Mouse (Mus musculus) neural tube, embryonic 15.5 days (tissue): ENCODE results near the gene B3gntl1. TPM values are rescaled to one million over a fixed set of nuclear protein-coding genes. Genes with fewer than 3 reads are reported as not detected.

ENCODE experiments used
- ATAC-seq: fragments of 200-750 bp; cut with Nextera tagmentation; 2 replicates; pipeline ENCODE4 v1.8.0; 2017; ENCODE audit warnings: mild to moderate bottlenecking, moderate TSS enrichment, moderate library complexity; ENCODE audit not compliant: low FRiP score
- H3K27ac ChIP-seq: fragments of 300-500 bp; sonication (generic); replicated peaks from 2 replicates; pipeline ENCODE4 v1.5.1; 2015; ENCODE audit warnings: mild to moderate bottlenecking, inconsistent platforms
- H3K27me3 ChIP-seq: fragments of 300-500 bp; sonication (generic); replicated peaks from 2 replicates; pipeline ENCODE4 v1.6.1; 2015; ENCODE audit warnings: inconsistent platforms
- H3K36me3 ChIP-seq: fragments of 300-500 bp; sonication (generic); 2 replicates; pipeline ENCODE4 v1.6.1; 2015; ENCODE audit warnings: inconsistent platforms
- H3K4me1 ChIP-seq: fragments of 300-500 bp; sonication (generic); 2 replicates; pipeline ENCODE4 v1.6.1; 2015; ENCODE audit warnings: inconsistent platforms
- H3K4me2 ChIP-seq: fragments of 300-500 bp; sonication (generic); 2 replicates; pipeline ENCODE4 v1.6.1; 2015; ENCODE audit warnings: inconsistent platforms, mild to moderate bottlenecking, moderate library complexity
- H3K4me3 ChIP-seq: fragments of 300-500 bp; sonication (generic); replicated peaks from 2 replicates; pipeline ENCODE4 v1.5.1; 2015; ENCODE audit warnings: mild to moderate bottlenecking, inconsistent platforms
- H3K9ac ChIP-seq: fragments of 300-500 bp; sonication (generic); replicated peaks from 2 replicates; pipeline ENCODE4 v1.6.1; 2015; ENCODE audit warnings: mild to moderate bottlenecking, inconsistent platforms
- H3K9me3 ChIP-seq: fragments of 300-500 bp; sonication (generic); replicated peaks from 2 replicates; pipeline ENCODE4 v1.6.1; 2016; ENCODE audit warnings: inconsistent platforms
- WGBS: fragments of 180-500 bp; shearing (Covaris S2); methylation state at CpG from one replicate; pipeline ENCODE4 v1.1.7; 2015; ENCODE audit warnings: mixed read lengths; 5-methylcytosine and 5-hydroxymethylcytosine counted together
- polyA plus RNA-seq: library from polyadenylated mRNA; unstranded; fragments of >200 nt; fragmentation: Nextera tagmentation; extraction: Ambion mirVana; gene quantifications from 2 replicates; pipeline ENCODE4 v1.2.1, GENCODE M21; 2015

Gene B3gntl1
- polyA plus RNA-seq, 1 experiment from 2014 or later: 6.5 TPM

DNA sequence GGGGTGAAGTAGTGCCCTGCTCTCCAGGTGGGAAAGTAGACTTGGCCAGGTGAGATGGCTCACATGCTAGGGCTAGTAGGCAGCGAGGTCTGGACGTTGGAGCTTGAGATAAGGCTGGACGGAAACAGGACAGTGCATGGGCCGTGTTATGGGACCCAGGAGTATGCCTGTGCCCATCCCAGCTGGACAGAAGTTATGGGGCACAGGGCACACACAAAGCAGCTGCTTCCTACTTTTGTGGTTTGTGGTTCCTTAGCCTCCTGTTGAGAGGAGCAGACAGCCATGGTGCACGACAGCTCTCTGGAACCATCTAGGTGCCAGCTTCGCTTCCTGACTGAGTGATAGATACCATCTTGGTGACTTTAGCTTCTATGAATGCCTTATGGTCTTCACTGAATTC lies 67.3 kb downstream of the B3gntl1 start:
- Histone ChIP-seq H3K9me3 (no peaks in the 10 kb centered on the region), H3K4me3 (no peak overlapping the region), H3K4me2 (no peak overlapping the region), H3K27me3 (no peaks in the 10 kb centered on the region), H3K36me3 (peaks cover 80% of the 10 kb centered on the region), H3K4me1 (no peaks in the 10 kb centered on the region), H3K27ac (no peak overlapping the region), H3K9ac (no peak overlapping the region)
- no peak for ATAC-seq
- WGBS: 96% methylated on average over 6 of the region's 6 CpGs

DNA sequence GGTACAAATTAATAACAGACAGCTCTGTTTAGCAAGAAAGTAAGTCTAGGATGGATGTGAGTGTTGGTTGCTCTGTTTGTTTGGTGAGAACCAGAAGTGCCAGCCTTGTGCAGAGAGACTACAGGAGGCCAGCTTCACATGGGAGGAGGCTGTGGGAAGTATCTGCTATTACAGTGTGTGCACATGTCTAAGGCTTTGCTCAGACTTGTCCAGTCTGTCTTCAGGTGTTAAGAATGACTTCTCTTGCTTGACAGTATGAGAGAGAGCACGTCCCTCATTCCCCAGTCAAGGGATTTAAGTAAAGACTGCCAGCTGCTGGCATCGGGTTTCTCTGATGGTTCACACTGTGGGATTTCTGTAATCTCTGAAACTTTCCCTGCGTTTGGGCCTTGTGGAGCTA lies 71.5 kb downstream of the B3gntl1 start:
- H3K9ac ChIP-seq: no peak overlapping the region
- no peaks in the 10 kb centered on the region for H3K9me3 ChIP-seq
- ATAC-seq: no peak
- WGBS: 93% methylated on average over 3 of the region's 3 CpGs
- H3K4me1 ChIP-seq: no peaks in the 10 kb centered on the region
- no peaks in the 10 kb centered on the region for H3K27me3 ChIP-seq
- H3K36me3 ChIP-seq: peaks cover 63% of the 10 kb centered on the region
- H3K4me3 ChIP-seq: no peak overlapping the region
- no peak overlapping the region for H3K27ac ChIP-seq
- no peak overlapping the region for H3K4me2 ChIP-seq

DNA sequence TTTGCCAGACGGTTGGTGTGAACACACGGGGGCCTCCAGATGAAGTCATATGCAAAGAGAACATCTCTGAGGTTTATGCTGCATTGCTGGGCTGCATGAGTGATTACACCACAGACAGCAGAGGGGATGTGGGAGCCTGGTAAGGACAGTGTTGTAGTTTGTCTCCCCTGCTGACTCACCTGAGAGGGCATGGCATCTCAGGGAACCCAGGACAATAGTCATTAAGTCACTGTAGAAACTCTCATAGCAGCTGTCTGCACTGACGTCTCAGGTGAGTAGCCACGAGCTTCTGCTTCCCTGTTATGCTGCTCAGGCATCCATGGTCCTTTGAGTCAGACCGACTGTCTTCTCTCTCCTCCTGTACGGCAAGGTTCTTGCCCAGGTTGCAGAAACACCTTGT lies 75.7 kb downstream of the B3gntl1 start:
- H3K9ac ChIP-seq: no peak overlapping the region
- no peaks in the 10 kb centered on the region for H3K27me3 ChIP-seq
- peaks cover 48% of the 10 kb centered on the region for H3K36me3 ChIP-seq
- 87% methylated on average over 6 of the region's 6 CpGs for WGBS
- no peaks in the 10 kb centered on the region for H3K4me1 ChIP-seq
- ATAC-seq: no peak
- H3K4me2 ChIP-seq: no peak overlapping the region
- H3K27ac ChIP-seq: no peak overlapping the region
- H3K4me3 ChIP-seq: no peak overlapping the region
- H3K9me3 ChIP-seq: no peaks in the 10 kb centered on the region

DNA sequence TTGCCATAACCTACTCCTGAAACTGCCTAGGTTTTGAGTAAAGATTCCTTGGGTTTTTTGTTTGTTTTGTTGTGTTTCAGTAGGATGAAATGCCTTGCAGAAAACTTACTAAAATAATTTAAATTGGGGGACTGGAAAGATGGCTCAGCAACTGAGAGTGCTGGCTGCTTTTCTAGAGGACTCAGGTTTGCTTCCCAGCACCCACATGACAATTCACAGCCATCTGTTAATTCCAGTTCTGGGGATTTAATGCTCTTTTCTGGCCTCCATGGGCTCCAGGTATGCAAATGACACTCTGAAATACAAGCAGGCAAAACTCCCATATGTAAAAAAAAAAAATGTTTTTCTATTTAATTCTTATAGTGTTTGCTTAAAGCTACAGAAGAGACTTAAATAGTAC lies 91.1 kb downstream of the B3gntl1 start:
- Histone ChIP-seq H3K9me3 (no peaks in the 10 kb centered on the region), H3K27me3 (no peaks in the 10 kb centered on the region), H3K9ac (no peak overlapping the region), H3K4me3 (no peak overlapping the region), H3K4me2 (no peak overlapping the region), H3K36me3 (peaks cover 28% of the 10 kb centered on the region), H3K27ac (no peak overlapping the region), H3K4me1 (no peaks in the 10 kb centered on the region)
- ATAC-seq: no peak

Other genes starting within 250 kb of the B3gntl1 start
- gene Fn3k, start 238.2 kb downstream of the B3gntl1 start, polyA plus RNA-seq: 6.7 and 9.5 TPM in 2 replicates
- 56.7 and 56.8 TPM in 2 replicates for gene Tbcd, start 221.2 kb downstream of the B3gntl1 start, polyA plus RNA-seq
- 0.40 and 0.79 TPM in 2 replicates for gene Zfp750, start 153.8 kb downstream of the B3gntl1 start, polyA plus RNA-seq
- 23.4 and 24.9 TPM in 2 replicates for gene Metrnl, start 28.4 kb upstream of the B3gntl1 start, polyA plus RNA-seq
- not detected in 2 replicates for gene Ptchd3, start 157.1 kb upstream of the B3gntl1 start, polyA plus RNA-seq